Mouse (Mus musculus) G1E (cell line): ENCODE results near the gene Acaca.

Source experiments
- CTCF ChIP-seq: IDR thresholded peaks from 2 replicates; pipeline ENCODE4 v1.5.1; 2012; ENCODE audit warnings: low read depth, low read length, inconsistent platforms, mixed read lengths
- GATA1 ChIP-seq: IDR thresholded peaks from 2 replicates; pipeline ENCODE4 v1.6.1; 2012; ENCODE audit warnings: borderline replicate concordance, low read length, inconsistent platforms, mixed read lengths
- POLR2AphosphoS5 ChIP-seq: IDR thresholded peaks from 2 replicates; pipeline ENCODE4 v1.6.1; 2012; ENCODE audit warnings: low read depth, low read length, inconsistent platforms; ENCODE audit not compliant: insufficient replicate concordance
- TAL1 ChIP-seq: conservative IDR thresholded peaks from 2 replicates; pipeline ENCODE4 v1.6.1; 2012; ENCODE audit warnings: low read depth, low read length, inconsistent platforms, mixed read lengths

GRCm38 (mm10) chr11:84391126-84391525, 261.7 kb downstream of the Acaca start:
- TF ChIP-seq CTCF = no peak
- no peak for TF ChIP-seq GATA1
- no peak for TF ChIP-seq POLR2AphosphoS5
- no peak for TF ChIP-seq TAL1
